Mouse (Mus musculus): Measurements from ENCODE around the gene Timp4.
"Not testable (repeated sequence)": the region's sequence is repeated elsewhere in the genome, so short reads cannot be mapped to it uniquely, and the experiment has no call there.

The Timp4 gene

DNA sequence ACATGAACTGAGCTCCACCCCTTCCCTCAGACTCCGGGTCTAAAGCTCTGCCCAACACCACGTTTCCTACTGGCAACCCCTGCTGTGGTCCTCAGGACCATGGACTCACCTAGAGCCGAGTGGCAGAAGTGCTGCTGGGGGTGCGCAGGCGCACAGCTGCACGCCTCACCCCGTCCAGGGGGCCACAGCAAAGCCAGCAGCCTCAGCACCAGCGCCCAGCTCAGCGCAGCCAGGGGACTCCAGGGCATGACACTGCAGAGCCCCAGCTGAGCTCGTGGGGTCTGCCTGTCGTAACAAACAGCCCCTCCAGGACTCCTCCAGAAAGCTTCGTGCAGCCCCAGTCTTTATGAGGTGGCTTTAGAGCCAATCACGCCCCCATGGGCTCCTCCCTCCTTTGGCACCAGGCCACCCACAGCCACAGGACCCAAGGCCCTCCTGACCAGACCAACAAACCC is 447 bp downstream of the Timp4 start:
- no peak for DNase-seq (ENCODE audit: low read depth)

DNA sequence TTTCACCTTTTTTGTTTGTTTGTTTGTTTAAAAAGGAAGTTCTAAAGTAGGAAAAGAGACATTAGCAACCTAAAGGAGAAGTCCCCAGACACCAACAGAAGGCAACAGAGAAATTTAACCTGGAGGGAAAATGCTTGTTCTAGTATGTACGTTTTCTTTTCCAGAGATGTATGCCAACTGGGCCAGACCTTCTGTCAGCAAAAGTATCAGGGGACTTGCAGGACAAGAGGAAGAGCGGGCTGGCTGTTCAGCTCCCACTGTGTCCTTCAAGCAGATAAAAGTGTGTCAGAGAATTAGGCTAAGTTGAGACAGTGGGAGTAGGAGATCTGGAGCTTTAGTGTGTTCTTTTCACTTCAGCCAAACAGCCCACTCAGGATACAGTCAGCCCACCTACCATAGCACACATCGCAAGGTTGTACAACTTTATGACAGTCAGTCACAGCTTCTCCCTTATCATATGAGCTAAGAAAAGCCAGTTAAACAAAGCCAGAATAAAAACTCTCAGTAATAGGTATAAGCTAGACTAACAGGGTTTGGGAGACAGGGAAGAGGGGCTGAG is 6.4 kb downstream of the Timp4 start:
- DNase-seq (ENCODE audit: low read depth) = no peak

DNA sequence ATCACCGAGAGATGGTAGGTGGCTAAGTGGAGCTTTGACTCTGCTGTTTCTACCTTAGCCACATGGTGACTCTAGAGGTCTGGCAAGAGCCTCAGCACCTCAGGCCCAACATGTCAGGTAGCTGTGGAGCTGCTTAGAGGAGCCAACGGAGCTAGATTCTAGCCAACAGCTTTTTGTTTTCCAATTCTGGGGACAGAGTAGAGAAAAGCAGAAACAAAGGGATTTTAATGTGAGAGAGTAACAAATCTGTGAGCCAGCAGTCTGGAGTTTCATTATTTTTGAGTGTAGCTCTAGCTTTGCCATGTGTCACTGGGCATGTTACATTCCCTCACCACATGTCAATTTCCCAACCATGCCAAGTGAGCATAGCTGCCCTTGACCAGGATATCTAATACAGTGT is 7.8 kb downstream of the Timp4 start:
- no peak for DNase-seq (ENCODE audit: low read depth)

DNA sequence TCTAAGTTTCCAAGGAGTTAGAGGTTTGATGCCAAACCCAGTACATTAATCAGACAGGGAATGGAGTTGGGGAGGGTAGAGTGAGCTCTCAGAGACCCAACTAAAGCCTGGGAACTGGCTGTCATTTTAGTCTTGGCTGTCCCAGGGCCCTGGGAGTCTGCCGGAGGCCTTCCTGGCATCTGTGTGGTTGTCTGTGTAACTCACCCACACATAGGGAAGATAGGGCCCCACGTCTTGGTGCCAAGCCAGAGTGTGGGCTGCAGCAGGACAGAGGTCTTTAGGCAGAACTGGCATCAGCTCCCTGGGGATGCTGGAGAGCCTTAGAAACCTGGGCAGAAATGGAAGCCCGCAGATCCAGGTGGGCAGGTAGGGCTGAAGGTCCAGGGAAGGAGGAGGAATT is 10.1 kb downstream of the Timp4 start:
- DNase-seq (ENCODE audit: low read depth) = no peak

DNA sequence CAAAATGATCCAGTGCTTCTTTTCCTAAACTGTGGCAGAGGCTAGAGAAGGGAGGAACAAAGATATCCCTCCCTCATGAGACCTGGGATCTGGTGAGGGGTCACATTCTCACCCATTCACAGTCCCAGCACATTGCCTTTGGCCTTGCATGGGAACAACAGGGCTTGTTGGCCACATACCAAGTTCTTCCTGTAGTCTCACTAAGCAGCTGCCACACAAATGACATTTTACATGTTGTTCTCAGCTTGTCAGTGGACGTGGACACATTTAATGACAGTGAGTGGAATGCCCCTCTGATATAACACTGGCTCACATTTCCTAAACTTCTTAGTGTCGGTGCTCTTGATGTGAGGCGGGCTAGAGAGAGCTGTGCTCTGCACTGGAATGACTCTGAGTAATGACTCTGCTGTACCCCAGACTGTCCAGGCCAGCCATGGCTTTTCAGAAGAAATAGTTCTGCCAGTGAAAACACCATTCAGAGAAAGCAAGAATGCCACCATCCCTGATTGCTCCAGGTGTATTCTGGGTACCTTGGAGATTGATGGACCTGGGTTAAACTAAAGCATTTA is 10.8 kb downstream of the Timp4 start:
- no peak for DNase-seq (ENCODE audit: low read depth)

DNA sequence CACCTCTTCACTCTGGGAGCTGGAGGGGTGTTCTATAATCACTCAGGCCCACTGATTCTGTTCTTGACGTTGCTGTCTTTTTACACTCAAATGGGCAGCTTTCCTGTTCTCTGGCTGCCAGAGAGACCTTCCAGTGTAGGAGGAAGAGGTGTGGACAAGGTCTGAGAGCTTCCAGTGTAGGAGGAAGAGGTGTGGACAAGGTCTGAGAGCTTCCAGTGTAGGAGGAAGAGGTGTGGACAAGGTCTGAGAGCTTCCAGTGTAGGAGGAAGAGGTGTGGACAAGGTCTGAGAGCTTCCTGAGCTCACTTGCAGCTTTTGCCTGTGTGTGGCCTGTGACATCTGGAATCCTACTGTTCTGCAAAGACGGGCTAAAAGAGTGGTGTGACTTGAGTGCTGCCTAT is 11.6 kb downstream of the Timp4 start:
- not testable (repeated sequence) for DNase-seq (ENCODE audit: low read depth)

DNA sequence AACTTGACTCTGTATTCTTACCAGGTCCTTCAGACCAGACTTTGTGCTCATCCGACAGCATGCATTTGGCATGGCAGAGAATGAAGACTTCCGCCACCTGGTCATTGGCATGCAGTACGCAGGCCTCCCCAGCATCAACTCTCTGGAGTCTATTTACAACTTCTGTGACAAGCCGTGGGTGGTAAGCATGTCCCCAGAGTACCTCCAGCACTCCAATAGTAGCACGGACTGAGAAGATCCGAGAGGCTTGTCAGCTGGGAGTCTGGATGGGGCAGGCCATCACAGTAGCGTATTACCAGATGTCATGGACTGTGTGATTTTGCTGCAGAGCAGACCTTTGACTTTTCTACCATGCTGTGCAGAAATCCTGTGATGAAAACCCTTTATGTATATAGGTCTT is 12.7 kb downstream of the Timp4 start:
- DNase-seq (ENCODE audit: low read depth) = no peak

DNA sequence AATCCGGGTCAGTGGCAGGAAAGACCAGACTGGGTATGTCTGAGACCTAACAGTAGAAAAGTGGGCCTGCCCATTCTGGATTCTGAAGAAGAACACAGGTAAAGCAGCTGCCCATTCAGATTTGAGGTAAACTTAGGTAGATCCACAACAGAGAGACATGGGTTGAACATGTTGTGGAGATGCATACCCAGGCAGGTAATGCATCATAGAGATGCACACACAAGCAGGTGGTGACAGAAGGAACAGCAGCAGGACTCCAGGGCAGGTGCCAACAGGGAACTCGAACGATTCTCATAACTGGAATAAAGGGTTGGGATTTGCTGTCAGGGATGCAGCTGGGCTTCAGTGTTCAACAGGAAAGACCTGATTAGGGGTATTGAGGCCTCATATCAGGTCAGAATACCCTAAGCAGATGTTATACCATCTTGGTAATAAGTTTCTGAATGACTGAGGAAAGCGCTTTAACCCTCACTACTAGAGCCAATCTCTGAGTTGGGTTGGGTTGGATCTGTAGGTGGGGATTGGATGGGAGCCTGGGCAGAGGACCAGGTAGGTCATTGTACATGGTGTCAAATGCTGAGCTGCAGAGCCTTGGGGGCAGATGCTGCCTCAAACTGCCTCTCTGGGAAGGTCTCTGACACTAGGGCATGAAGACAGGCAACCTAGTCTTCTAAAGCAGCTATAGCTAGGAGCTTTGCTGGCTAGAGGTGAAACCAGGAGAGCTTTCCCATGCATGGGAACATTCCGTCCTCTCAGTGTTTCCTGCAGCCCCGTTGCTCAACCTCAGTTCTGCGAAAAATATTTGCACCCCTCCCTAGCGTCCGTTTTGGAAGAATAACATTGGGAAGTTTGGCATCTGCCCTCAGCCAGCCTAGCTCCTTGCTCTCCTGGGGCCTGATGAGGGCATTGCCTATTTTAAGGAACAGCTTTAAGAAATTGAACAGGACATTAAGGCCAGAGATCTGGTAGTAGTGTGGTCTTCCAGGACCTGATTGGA is 13.7 kb downstream of the Timp4 start:
- DNase-seq (ENCODE audit: low read depth) = no peak

DNA sequence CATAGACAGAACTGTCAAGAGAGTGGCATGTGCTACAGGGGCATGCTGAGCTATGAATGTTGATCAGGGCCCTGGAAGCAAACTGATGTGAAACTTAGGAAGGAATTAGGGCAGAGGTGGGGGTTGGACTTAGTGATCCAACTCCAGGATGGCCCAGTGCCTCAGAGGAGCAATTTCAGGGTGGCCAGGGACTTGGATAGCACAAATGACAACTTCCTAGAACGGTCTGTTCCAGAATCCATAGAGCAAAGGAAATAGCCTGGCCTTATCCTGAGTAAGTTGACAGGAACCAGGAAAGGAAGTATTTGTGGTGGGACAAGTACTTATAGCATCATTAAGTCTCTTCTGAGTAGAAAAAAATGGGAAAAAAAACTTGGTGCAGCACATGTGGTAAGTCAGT is 19.4 kb downstream of the Timp4 start:
- no peak for DNase-seq (ENCODE audit: low read depth)

DNA sequence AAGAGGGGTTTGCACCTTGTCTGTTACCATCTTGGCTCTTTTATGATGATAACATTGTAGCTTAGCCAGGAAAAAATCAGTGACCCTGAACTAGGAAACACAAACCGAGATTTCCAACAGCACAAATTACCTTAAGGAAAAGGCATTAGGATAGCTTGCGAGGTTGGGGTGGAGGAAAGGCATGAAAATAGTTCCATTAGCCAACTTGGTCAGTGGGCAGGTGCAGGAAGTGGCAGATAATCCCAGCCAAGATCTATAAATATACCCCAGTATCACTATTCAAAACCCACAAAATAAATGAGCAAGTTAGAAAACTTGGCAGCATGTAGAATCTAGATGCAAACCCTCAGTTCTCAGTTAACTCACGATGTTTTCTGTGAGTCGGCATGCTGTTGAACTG is 20.2 kb downstream of the Timp4 start:
- peak; percentile 16 for DNase-seq (ENCODE audit: low read depth)

DNA sequence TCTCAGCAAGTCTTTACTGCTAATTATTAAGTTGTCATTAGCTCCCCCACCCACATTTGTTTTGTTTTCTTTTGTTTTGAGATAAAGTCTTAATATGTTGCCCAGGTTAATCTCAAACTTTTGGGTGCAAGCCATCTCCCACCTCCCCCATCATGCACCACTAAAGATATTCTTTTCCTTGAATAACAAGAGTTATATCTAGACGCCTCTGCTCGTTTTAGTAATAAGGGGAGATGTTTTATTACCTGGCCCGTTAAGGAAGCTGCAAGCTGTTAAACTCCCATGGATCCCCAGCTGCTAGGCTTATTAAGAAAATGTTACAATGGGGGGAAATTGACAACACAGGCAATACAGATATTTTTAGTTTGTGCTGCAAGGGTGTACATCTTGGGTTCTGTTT is 21.4 kb downstream of the Timp4 start:
- no peak for DNase-seq (ENCODE audit: low read depth)

DNA sequence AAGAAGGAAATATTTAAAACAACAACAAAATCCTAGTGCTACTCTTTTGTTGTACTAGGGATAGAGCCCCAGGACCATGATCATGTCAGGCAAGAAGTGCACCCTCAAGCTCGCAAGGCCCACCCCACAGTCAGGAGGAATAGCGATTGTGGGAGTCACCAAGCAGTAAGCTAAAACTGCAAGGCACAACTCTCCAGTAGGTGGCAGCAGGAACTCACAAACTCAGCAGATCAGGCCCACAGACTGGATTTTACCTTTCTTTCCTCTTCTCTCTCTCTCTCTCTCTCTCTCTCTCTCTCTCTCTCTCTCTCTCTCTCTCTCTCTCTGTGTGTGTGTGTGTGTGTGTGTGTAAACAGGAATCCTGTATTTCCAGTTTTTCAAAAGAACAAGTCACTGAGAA is 24.5 kb downstream of the Timp4 start:
- peak; percentile 79 for DNase-seq (ENCODE audit: low read depth)

DNA sequence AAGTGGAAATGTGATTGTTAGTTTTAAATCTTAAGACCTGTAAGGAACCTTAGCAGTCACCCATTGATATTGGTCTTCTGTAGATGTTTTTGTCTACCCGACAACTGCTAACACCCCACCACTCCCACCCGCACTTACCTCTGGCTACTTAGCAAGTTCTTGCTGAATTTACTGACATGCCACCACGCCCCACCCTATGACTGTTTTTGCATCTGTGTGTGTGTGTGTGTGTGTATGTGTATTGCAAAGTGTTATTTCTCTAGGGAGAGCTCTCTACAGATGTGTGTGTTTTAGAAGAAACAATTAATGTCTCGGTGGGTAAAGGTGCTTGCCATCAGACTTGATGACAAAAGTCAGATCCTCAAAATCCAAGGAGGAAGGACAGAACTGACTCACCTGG is 25.0 kb downstream of the Timp4 start, which contains the start of gene Gm17482:
Gm17482 (plus strand) TSS at position 301 of the 400 bp plus-strand sequence.
- no peak for DNase-seq (ENCODE audit: low read depth)

DNA sequence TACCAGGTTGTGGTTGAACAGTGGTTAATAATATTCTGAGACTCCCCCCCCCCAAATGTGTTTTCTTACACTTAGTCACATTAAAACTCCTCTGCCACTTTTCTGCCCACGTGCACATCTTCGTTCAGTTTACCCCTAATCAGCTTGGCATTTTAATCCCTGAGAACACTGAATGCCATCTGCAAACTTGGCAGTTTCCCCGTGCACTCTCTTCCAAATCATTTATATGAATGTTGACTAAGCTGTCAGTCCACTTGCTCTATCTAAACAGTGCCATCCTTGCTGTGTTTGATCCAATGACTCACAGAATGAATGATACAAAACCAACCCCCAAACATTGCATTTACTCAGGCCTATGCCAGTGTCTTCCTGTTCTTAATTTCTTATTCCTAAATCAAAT is 26.5 kb downstream of the Timp4 start:
- no peak for DNase-seq (ENCODE audit: low read depth)

DNA sequence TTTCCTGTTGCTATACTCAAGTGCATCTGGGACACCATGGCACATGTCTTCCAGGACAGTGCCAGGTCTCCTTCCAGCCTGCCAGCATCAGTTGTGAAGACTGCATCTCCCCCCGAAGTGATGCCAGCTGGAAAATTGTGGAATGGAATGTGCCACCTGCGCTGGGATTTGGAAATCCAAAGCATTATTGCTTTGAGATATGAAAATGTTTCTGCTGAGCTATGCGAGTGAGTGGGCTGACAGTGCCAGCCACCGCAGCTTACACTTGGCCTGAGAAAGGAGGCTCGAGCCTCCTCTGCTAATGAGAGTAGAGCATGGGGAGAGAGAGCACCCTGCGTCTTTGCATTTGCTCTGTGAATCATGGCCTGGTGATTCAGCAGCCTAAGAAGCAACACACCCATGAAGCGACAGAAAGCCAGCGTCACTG is 30.8 kb downstream of the Timp4 start:
- DNase-seq (ENCODE audit: low read depth) = no peak

DNA sequence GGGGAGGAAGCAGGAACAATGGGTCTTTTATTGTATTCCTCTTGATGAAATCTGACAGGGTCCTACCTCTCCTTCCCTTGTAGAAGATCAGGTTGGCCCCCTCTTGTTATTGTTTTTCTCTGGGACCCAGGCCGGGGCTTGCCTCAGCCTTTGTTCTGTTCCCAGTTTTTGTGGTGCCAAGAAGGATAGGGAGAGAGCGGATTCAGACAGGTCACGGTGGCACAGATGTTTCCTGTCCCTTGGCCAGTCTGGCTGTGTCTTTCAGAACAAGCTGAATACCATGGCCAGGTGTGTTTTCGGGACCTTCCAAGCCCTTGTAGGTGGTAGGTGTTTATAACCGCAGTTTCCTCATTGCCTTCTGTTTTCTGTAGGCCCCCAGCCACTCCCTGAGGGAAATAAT is 38.9 kb downstream of the Timp4 start:
- DNase-seq (ENCODE audit: low read depth) = no peak

DNA sequence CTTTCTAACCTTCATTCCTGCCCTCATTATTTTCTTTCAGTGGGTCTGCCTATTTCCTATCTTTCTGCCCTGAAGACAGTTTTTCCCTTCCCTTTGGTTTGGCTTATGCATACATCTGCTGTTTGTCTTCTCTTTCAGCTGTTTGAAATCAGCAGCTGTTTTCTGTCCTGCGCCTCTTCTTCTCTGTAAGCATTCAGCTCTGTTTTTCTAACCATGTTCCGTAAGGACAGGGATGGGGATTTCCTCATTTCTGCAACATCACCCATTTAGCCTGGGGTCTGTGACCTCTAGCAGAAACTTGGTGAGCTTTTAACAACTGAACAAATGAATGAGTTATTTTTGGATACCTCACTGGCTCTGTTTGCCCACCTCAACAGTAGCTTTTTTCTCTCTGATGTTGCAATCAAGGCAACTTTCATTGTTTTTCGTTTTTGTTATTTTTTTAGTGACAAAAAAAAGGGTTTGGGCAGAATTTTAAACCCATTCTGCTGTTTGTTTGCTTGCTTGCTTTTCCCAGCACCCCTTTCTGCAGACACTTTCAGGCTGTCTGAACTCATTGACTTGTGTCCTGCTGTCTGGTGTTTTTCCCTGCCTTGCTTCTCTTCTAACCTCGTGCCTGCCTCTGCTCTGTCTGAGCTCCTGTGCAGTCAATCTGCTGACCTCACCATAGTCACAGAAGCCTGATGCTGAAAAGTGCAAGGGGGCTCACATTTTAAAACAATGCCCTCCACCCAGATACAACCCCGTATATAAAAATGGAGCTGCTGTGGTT is 39.7 kb downstream of the Timp4 start:
- no peak for DNase-seq (ENCODE audit: low read depth)

DNA sequence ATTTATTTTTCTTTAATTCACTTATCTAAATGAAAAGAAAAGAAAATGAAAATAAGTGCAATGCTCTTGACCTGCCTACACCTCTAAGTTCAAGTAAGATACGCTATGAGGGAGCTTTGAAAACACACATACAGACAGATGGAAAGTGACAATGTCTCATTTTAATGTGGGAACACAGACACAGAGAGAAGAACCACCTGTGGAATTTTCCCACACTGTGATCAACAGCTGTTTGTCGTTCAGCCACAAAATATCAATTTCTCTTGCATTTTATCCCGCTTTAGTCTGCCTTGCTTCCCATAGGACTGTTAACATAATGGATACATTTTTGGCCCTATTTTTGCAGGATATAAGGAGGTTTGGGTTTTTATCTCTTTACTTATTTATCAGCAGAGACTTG is 41.2 kb downstream of the Timp4 start:
- DNase-seq (ENCODE audit: low read depth) = no peak

DNA sequence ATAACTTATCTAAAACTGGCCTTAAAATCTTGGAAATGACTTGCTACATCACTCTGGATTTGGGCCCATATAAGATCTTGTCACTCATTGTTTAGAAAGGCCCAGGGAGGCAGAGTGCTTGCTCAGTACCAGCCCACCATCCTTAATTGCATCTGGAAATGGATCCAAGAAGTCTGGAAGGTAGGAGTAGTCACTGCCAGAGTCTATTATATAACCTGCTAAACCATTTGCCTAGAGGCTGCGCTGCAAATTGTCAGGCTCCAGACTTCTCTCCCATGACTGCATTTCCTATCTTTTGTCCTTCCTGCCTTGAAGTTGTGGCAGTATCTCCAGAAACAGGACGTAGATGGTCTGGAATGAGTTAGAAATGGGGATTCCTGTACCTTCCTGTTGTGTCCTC is 41.8 kb downstream of the Timp4 start:
- DNase-seq (ENCODE audit: low read depth) = no peak

DNA sequence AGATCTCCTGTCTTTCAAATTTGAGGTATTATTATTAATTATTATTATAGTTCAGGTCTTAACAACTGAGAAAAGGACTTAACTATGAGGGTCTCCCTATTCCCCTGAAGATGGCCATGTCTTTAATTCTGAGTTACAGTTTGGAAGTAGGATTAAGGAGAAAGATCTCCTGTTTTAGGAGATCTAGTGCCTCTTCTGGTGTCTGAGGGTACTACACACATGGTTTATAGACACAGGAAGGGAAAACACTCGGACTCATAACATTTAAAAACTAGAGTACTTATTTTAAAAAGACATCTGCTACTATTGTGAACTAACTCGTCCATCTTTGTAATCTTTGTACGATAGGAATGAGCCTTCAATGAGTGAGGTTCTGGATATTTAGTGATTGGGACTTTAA is 49.0 kb downstream of the Timp4 start:
- DNase-seq (ENCODE audit: low read depth) = peak; percentile 20

DNA sequence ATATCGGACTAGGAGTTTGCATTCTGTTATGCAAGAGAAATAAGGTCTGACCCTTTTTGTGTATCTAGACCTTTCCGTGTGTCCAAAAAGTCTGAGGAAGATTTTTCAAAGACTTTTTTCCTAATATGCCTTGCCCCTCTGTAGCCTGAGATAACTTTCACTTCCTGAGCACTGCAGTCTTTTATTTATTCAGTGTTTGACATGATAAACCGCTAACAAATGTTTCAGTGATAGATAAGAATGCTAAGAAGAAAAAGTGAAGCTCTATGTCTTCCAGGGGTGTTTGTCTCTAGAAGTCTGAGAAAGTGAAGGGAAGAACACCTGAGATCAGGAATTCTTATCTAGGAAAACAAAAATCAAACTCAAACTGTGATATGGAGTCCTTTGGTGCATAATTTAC is 51.3 kb downstream of the Timp4 start:
- peak; percentile 18 for DNase-seq (ENCODE audit: low read depth)
